Mouse (Mus musculus) limb, embryonic 14.5 days (tissue): ENCODE data around the gene Ankrd34a. TPM values are rescaled to one million over a fixed set of nuclear protein-coding genes. Genes with fewer than 3 reads are reported as not detected.

Experiments
- ATAC-seq: fragments of 200-750 bp; cut with Nextera tagmentation; 2 replicates; pipeline ENCODE4 v1.8.0; 2017; ENCODE audit warnings: low read depth, moderate number of reproducible peaks, moderate TSS enrichment; ENCODE audit not compliant: low FRiP score
- DNase-seq: peaks from one replicate; pipeline ENCODE4 v3.0.0-alpha.2; 2015; ENCODE audit warnings: low spot score
- H3K27ac ChIP-seq: fragments of 300-500 bp; sonication (generic); replicated peaks from 2 replicates; pipeline ENCODE4 v1.5.1; 2014; ENCODE audit warnings: low read depth, mild to moderate bottlenecking, low read length, moderate library complexity, mixed read lengths
- H3K27me3 ChIP-seq: fragments of 300-500 bp; sonication (generic); 2 replicates; pipeline ENCODE4 v1.6.1; 2014; ENCODE audit warnings: low read length, mixed read lengths; ENCODE audit not compliant: control insufficient read depth, insufficient read depth
- H3K36me3 ChIP-seq: fragments of 300-500 bp; sonication (generic); 2 replicates; pipeline ENCODE4 v1.6.1; 2014; ENCODE audit warnings: mild to moderate bottlenecking, low read length, moderate library complexity, mixed read lengths; ENCODE audit not compliant: control insufficient read depth, insufficient read depth
- H3K4me1 ChIP-seq: fragments of 300-500 bp; sonication (generic); 2 replicates; pipeline ENCODE4 v1.6.1; 2014; ENCODE audit warnings: antibody characterized with exemption, low read length, mixed read lengths; ENCODE audit not compliant: control insufficient read depth, insufficient read depth
- H3K4me2 ChIP-seq: fragments of 300-500 bp; sonication (generic); replicated peaks from 2 replicates; pipeline ENCODE4 v1.6.1; 2014; ENCODE audit warnings: low read depth, mild to moderate bottlenecking, low read length, moderate library complexity; ENCODE audit not compliant: severe bottlenecking
- H3K4me3 ChIP-seq: fragments of 300-500 bp; sonication (generic); replicated peaks from 2 replicates; pipeline ENCODE4 v1.5.1; 2014; ENCODE audit warnings: low read length
- H3K9ac ChIP-seq: fragments of 300-500 bp; sonication (generic); 2 replicates; pipeline ENCODE4 v1.6.1; 2014; ENCODE audit warnings: mild to moderate bottlenecking, low read depth, low read length, moderate library complexity; ENCODE audit not compliant: severe bottlenecking
- H3K9me3 ChIP-seq: fragments of 300-500 bp; sonication (generic); 2 replicates; pipeline ENCODE4 v1.6.1; 2016; ENCODE audit warnings: low read length; ENCODE audit not compliant: control insufficient read depth
- POLR2A ChIP-seq: fragments of 200-500 bp; IDR thresholded peaks from 2 replicates; pipeline ENCODE4 v1.8.0; 2012; ENCODE audit warnings: inconsistent platforms, mild to moderate bottlenecking, moderate library complexity, borderline replicate concordance; ENCODE audit not compliant: insufficient read depth, insufficient read length; ENCODE audit errors: extremely low read depth
- WGBS: fragments of 180-500 bp; shearing (Covaris S2); extraction: QIAGEN DNeasy Blood & Tissue Kit; methylation state at CpG from one replicate; pipeline ENCODE4 v1.1.7; 2014; 5-methylcytosine and 5-hydroxymethylcytosine counted together
- polyA plus RNA-seq, 2 experiments: library from polyadenylated mRNA; depleted of rRNA in 1 of 2; stranded (reverse) in 1 of 2; unstranded in 1 of 2; fragments of >200 nt; fragmentation: Nextera tagmentation in 1 of 2; extraction: Ambion mirVana in 1 of 2; gene quantifications; 2 replicates each; pipeline versions ENCODE4 v1.2.1 to v1.2.3; 2012 to 2014

Gene Ankrd34a
- 1.8 and 2.7 TPM in 2 replicates for polyA plus RNA-seq (2012; rRNA removed)
- 2.7 TPM in 2 replicates for polyA plus RNA-seq (2014; fragmentation: Nextera tagmentation; extraction: Ambion mirVana)

DNA sequence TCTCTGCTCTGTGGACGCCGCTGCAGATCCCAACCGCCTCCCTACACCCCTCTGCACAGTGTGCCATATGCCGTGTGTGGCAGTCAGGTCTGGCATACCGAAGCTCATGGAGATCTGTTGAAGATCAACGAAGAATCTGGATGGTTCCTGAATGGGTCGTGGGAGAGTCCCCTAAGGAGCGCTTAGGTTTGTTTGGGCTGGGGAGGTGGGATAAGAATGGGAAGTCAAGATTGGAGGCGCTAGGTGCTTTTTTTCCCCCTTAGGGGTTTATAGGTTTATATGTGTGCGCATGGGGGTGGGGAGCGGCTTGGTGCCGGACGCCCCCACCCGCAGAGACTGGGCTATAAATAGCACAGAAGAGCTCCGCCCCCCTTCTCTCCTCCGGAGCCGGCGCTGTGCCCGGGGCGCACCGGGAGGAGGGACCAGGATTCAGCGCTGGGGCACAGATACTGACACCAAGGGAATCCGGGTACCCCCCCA lies at the start of gene Ankrd34a:
Gene Ankrd34a (plus strand): TSS at position 409 of the 480 bp plus-strand sequence.
- H3K27me3 ChIP-seq, result no peaks in the 10 kb centered on the region
- DNase-seq (peak; percentile 42), ATAC-seq (no peak)
- H3K4me2 ChIP-seq, result peak within 1 kb of the TSS; percentile 99
- 1% methylated on average over 20 of the region's 23 CpGs for WGBS
- H3K9ac ChIP-seq, result peak within 1 kb of the TSS; percentile 66
- H3K4me1 ChIP-seq, result peaks cover 32% of the 10 kb centered on the region
- peak within 1 kb of the TSS; percentile 45 for H3K4me3 ChIP-seq
- TF ChIP-seq POLR2A, result no peak
- no peaks in the 10 kb centered on the region for H3K36me3 ChIP-seq
- no peaks in the 10 kb centered on the region for H3K9me3 ChIP-seq
- no peak within 1 kb of the TSS for H3K27ac ChIP-seq

DNA sequence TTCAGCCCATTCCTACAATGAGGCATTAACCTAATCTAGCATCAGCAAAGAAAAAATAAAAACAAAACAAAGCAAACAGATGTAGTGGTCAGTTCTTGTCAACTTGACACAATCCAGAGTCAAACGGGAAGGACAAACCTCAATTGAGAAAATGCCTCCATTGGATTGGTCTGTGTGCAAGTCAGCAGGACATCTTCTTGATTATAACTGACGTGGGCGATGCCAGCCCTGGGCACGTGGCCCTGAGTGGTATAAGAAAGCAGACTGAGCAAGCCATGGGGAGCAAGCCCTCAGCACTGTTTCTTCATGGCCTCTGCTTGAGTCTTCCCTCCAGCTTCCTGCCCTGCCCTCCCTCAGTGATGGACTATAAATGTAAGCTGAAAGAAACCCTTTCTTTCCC lies 49.6 kb upstream of the Ankrd34a start:
- ATAC-seq (no peak), DNase-seq (no peak)
- Histone ChIP-seq H3K9ac (no peak overlapping the region), H3K27me3 (no peaks in the 10 kb centered on the region), H3K27ac (no peak overlapping the region), H3K4me3 (no peak overlapping the region), H3K4me2 (no peak overlapping the region), H3K4me1 (no peaks in the 10 kb centered on the region), H3K9me3 (no peaks in the 10 kb centered on the region), H3K36me3 (no peaks in the 10 kb centered on the region)
- no peak for TF ChIP-seq POLR2A
- WGBS, result 62% methylated on average over 4 of the region's 4 CpGs

DNA sequence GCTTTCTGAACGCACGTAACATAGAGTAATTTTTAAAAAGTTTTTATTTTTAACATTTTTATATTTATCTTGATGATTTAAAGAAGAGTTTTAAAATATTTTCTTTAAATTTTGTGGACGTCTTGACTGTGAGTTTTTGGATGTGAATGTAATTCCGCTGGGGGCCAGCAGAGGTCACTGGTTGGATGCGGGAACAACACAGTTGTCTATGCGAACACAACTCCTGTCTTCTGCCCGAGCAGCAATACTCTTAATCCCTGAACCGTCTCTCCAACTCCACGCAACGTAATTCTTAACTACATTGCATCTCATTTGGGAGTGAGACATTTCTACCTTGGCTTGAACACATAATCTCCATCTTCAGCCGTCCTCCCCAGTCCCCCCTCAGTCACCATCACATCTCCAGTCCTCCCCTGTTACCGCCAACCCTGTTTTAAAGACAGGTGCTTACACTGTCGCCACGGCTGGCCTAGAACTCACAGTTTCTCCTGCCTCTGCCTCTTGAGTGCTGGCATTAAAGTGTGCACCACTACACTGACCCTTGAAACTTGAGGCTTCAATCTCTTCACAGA lies 49.0 kb upstream of the Ankrd34a start:
- no peak overlapping the region; the same call in 1 of the 2 replicates for H3K4me2 ChIP-seq
- 7% methylated on average over 14 of the region's 14 CpGs for WGBS
- no peaks in the 10 kb centered on the region for H3K27me3 ChIP-seq
- no peak overlapping the region for H3K27ac ChIP-seq
- ATAC-seq (peak; percentile 77; the same call in 1 of the 2 replicates), DNase-seq (peak; percentile 60)
- H3K36me3 ChIP-seq, result no peaks in the 10 kb centered on the region
- no peaks in the 10 kb centered on the region for H3K9me3 ChIP-seq
- no peak for TF ChIP-seq POLR2A
- H3K4me3 ChIP-seq, result no peak overlapping the region
- H3K9ac ChIP-seq, result no peak overlapping the region
- H3K4me1 ChIP-seq, result no peaks in the 10 kb centered on the region

DNA sequence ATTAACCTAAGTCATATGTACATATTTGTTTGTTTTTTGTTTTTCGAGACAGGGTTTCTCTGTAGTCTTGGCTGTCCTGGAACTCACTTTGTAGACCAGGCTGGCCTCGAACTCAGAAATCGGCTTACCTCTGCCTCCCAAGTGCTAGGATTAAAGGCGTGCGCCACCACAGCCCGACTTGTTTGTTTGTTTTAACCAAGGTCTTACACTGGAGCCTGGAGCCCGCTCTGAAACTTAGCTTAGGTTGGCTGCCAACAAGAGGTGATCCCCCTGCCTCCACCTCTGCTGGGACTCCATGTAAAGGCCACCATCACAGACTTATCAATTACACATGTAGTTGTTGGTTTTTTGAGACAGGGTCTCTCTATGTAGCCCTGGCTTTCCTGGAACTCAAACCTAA lies 47.6 kb upstream of the Ankrd34a start:
- no peaks in the 10 kb centered on the region for H3K9me3 ChIP-seq

DNA sequence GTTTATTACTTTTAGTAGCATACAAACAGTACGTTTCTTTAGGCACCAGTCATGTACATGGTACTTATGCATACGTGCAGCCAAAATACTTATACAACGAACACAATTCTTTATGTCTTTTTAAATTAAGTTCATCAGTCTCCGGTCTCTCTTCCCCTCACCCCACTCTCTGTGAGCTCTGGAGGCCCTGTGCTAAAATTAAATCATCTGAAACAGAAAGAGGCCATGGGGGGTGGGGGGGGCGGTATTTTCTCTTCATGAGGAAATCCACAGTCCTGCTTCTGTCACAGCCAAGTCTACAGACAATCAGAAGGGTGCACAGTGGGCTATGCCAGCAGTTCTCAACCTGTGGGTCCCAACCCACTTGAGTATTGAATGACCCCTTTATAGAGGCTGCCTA lies 47.1 kb upstream of the Ankrd34a start:
- H3K36me3 ChIP-seq, result no peaks in the 10 kb centered on the region
- H3K4me2 ChIP-seq, result no peak overlapping the region
- ATAC-seq (no peak), DNase-seq (no peak)
- no peak overlapping the region for H3K4me3 ChIP-seq
- no peaks in the 10 kb centered on the region for H3K9me3 ChIP-seq
- H3K27me3 ChIP-seq, result no peaks in the 10 kb centered on the region
- H3K4me1 ChIP-seq, result no peaks in the 10 kb centered on the region
- TF ChIP-seq POLR2A, result no peak
- no peak overlapping the region for H3K27ac ChIP-seq
- no peak overlapping the region for H3K9ac ChIP-seq
- 84% methylated on average over 5 of the region's 5 CpGs for WGBS

More for the DNA sequence above, 47.6 kb upstream of the Ankrd34a start:
- H3K36me3 ChIP-seq, result no peaks in the 10 kb centered on the region
- no peak overlapping the region for H3K9ac ChIP-seq
- H3K4me1 ChIP-seq, result no peaks in the 10 kb centered on the region
- no peak for TF ChIP-seq POLR2A
- 81% methylated on average over 7 of the region's 7 CpGs for WGBS
- no peak overlapping the region for H3K4me2 ChIP-seq
- H3K27ac ChIP-seq, result no peak overlapping the region
- ATAC-seq (no peak), DNase-seq (no peak)
- no peaks in the 10 kb centered on the region for H3K27me3 ChIP-seq
- no peak overlapping the region for H3K4me3 ChIP-seq

DNA sequence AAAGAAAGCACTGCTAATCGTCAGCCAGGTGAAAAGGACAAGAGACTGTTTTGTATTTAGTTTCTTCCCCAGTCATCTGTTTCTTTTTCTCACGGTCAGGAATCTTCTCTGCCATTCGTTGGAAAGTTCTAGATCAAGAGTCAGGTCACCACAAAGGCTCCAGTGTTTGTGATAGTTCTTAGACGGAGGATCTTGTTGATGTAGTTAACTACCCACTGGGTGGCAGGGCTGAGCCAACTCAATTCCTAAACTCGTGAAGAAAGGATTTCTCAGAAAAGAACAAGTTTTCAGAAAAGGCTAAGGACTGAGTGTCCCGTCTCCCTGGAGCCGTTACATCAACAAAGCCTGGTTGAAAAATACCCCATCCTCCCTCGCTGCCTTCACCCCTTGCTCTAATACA lies 45.2 kb upstream of the Ankrd34a start:
- Histone ChIP-seq H3K4me3 (no peak overlapping the region), H3K9ac (peak overlapping the region; percentile 9; the same call in 1 of the 2 replicates), H3K27me3 (no peaks in the 10 kb centered on the region), H3K9me3 (no peaks in the 10 kb centered on the region), H3K4me2 (no peak overlapping the region), H3K27ac (no peak overlapping the region), H3K36me3 (no peaks in the 10 kb centered on the region), H3K4me1 (peaks cover 11% of the 10 kb centered on the region)
- TF ChIP-seq POLR2A, result no peak
- ATAC-seq (no peak), DNase-seq (peak; percentile 78)
- 18% methylated on average over 8 of the region's 8 CpGs for WGBS
